Mouse (Mus musculus): ENCODE results near the gene Kif26a.

The Kif26a gene

GRCm38 (mm10) chr12:112130957-112131356 is 15.1 kb upstream of the Kif26a start:
- DNase-seq, result no peak

GRCm38 (mm10) chr12:112140231-112140630 is 5.8 kb upstream of the Kif26a start:
- peak in 1 of 2 experiments; percentile 21 for DNase-seq

GRCm38 (mm10) chr12:112140745-112141144 is 5.3 kb upstream of the Kif26a start:
- DNase-seq, result no peak

GRCm38 (mm10) chr12:112141300-112141699 is 4.7 kb upstream of the Kif26a start:
- DNase-seq, result no peak

GRCm38 (mm10) chr12:112143116-112143832 is 2.7 kb upstream of the Kif26a start:
- DNase-seq, result no peak

- no peak for DNase-seq
Measured at GRCm38 (mm10) chr12:112143833-112144201, 2.2 kb upstream of the Kif26a start.

GRCm38 (mm10) chr12:112144377-112145115 is 1.5 kb upstream of the Kif26a start:
- no peak for DNase-seq

GRCm38 (mm10) chr12:112145211-112145874 is 665 bp upstream of the Kif26a start:
- DNase-seq, result peak; percentile 52 to 63

- no peak for DNase-seq
Measured at GRCm38 (mm10) chr12:112147365-112147764, 1.4 kb downstream of the Kif26a start.

GRCm38 (mm10) chr12:112150011-112150410 is 4.0 kb downstream of the Kif26a start:
- no peak for DNase-seq

- no peak for DNase-seq
Measured at GRCm38 (mm10) chr12:112151244-112151979, 5.4 kb downstream of the Kif26a start.

GRCm38 (mm10) chr12:112151980-112152362 is 6.0 kb downstream of the Kif26a start:
- DNase-seq, result no peak

GRCm38 (mm10) chr12:112153597-112153996 is 7.6 kb downstream of the Kif26a start:
- DNase-seq, result no peak

- no peak for DNase-seq
Measured at GRCm38 (mm10) chr12:112154476-112154875, 8.5 kb downstream of the Kif26a start.

- no peak for DNase-seq
Measured at GRCm38 (mm10) chr12:112155218-112156051, 9.4 kb downstream of the Kif26a start.

GRCm38 (mm10) chr12:112156804-112157203 is 10.8 kb downstream of the Kif26a start:
- DNase-seq, result no peak

- DNase-seq, result no peak
Measured at GRCm38 (mm10) chr12:112158246-112158645, 12.2 kb downstream of the Kif26a start.

- DNase-seq, result no peak
Measured at GRCm38 (mm10) chr12:112158784-112159183, 12.8 kb downstream of the Kif26a start.

- no peak for DNase-seq
Measured at GRCm38 (mm10) chr12:112163981-112164839, 18.2 kb downstream of the Kif26a start.

GRCm38 (mm10) chr12:112164840-112165219 is 18.8 kb downstream of the Kif26a start:
- DNase-seq, result no peak

GRCm38 (mm10) chr12:112169240-112169639 is 23.2 kb downstream of the Kif26a start:
- DNase-seq, result no peak
